Mouse (Mus musculus): ENCODE data around the gene Cnr2. TPM values are rescaled to one million over a fixed set of nuclear protein-coding genes. Genes with fewer than 3 reads are reported as not detected.

Cnr2 gene
- polyA plus RNA-seq, 1 experiment from 2014 or later: 2.8 TPM

DNA sequence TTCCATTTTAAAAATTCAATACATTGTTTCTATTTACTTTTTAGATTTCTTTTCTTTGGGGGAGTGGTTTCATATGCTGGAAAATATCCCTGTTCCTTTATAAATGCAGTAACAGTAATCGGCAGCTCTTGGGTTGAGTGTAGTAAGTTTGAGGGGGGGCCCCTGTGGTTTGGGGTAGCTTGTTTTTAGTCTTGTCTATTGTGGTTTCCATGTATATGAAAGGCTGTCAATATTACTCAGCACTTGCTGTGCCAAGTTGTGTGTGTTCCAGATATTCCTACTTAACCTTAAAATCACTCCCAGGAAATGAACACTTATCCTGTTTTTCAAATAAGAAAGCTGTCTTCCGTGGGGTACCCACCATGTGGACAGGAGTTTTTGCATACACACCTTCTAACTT lies 26.2 kb upstream of the Cnr2 start:
- WGBS (ENCODE audit: insufficient replicate concordance): 24% methylated on average over 2 of the region's 2 CpGs
- no peak overlapping the region for H3K9ac ChIP-seq
- H3K27ac ChIP-seq (replicated peaks): peak overlapping the region; percentile 39
- H3K4me2 ChIP-seq: no peak overlapping the region
- H3K36me3 ChIP-seq (replicated peaks): peaks cover 58% of the 10 kb centered on the region
- no peaks in the 10 kb centered on the region for H3K27me3 ChIP-seq
- H3K9me3 ChIP-seq (replicated peaks): no peaks in the 10 kb centered on the region
- ATAC-seq (ENCODE audit: insufficient read depth): no peak
- peaks cover 27% of the 10 kb centered on the region for H3K4me1 ChIP-seq (replicated peaks)
- H3K4me3 ChIP-seq (replicated peaks): no peak overlapping the region

- H3K27me3 ChIP-seq: no peaks in the 10 kb centered on the region
- H3K4me3 ChIP-seq (replicated peaks): no peak overlapping the region
- no peak overlapping the region for H3K27ac ChIP-seq (replicated peaks)
- H3K9me3 ChIP-seq (replicated peaks): no peaks in the 10 kb centered on the region
- peak overlapping the region; percentile 30 for H3K4me2 ChIP-seq
- ATAC-seq (ENCODE audit: insufficient read depth): no peak
- no peak overlapping the region for H3K9ac ChIP-seq
- H3K36me3 ChIP-seq (replicated peaks): peaks cover 49% of the 10 kb centered on the region
- peaks cover 41% of the 10 kb centered on the region for H3K4me1 ChIP-seq (replicated peaks)
- WGBS (ENCODE audit: insufficient replicate concordance): 42% methylated on average over 2 of the region's 2 CpGs
These were observed 24.8 kb upstream of the Cnr2 start for GRCm38 (mm10) chr4:135870227-135871023.

- Histone ChIP-seq H3K4me2 (peak overlapping the region; percentile 77), H3K9ac (0 out of 2 replicates have a peak overlapping the region, but pooled peaks have one; percentile 90), H3K4me1 (replicated peaks) (peaks cover 57% of the 10 kb centered on the region), H3K36me3 (replicated peaks) (peaks cover 39% of the 10 kb centered on the region), H3K4me3 (replicated peaks) (peak overlapping the region; percentile 82), H3K9me3 (replicated peaks) (no peaks in the 10 kb centered on the region), H3K27me3 (no peaks in the 10 kb centered on the region), H3K27ac (replicated peaks) (peak overlapping the region; percentile 97)
- ATAC-seq (ENCODE audit: insufficient read depth): no peak
- 39% methylated on average over 3 of the region's 3 CpGs for WGBS (ENCODE audit: insufficient replicate concordance)
These were observed 23.2 kb upstream of the Cnr2 start for GRCm38 (mm10) chr4:135872015-135872414.

DNA sequence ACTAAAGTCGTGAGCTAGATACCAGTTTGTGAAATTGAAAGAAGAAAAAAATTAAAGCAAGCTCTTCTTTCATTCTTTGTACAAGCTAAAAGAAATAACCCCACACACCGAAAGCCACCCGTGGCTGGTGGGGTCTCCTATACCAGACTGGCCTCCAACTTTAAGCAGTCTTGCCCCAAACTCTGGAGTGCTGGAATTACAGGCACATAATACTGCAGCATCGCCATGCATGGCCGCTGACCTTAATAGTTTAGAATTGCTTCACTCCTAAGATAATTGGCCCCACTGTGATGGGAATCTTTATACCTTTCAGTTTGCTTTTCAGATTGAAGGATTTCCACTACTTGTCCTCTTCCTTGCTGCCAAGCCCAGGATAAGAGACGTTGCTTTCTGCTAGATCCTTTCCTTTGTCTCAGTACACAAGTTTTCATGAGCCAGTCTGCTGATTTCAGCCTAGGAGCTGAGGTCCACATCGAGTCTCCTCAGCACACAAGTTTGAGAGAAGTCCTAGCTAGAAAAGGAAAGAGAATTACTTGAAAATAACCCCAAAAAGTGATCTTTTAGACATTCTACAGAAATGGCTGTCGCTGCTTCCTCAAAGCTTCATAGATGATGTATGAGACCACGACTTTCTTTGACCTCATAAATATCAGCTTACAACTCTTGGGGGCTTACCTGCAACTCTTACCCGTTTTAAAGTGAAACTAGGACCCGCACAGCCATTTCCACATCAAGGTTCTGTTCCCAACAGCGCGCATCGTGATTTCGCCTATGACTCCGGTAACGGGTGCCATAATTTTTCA lies 22.4 kb upstream of the Cnr2 start:
- 7% methylated on average over 17 of the region's 17 CpGs for WGBS (ENCODE audit: insufficient replicate concordance)
- Histone ChIP-seq H3K4me1 (replicated peaks) (peaks cover 63% of the 10 kb centered on the region), H3K36me3 (replicated peaks) (peaks cover 38% of the 10 kb centered on the region), H3K27ac (replicated peaks) (peak overlapping the region; percentile 97), H3K27me3 (no peaks in the 10 kb centered on the region), H3K4me2 (peak overlapping the region; percentile 77), H3K9me3 (replicated peaks) (no peaks in the 10 kb centered on the region), H3K4me3 (replicated peaks) (peak overlapping the region; percentile 82), H3K9ac (peak overlapping the region; percentile 90)
- no peak for ATAC-seq (ENCODE audit: insufficient read depth)

DNA sequence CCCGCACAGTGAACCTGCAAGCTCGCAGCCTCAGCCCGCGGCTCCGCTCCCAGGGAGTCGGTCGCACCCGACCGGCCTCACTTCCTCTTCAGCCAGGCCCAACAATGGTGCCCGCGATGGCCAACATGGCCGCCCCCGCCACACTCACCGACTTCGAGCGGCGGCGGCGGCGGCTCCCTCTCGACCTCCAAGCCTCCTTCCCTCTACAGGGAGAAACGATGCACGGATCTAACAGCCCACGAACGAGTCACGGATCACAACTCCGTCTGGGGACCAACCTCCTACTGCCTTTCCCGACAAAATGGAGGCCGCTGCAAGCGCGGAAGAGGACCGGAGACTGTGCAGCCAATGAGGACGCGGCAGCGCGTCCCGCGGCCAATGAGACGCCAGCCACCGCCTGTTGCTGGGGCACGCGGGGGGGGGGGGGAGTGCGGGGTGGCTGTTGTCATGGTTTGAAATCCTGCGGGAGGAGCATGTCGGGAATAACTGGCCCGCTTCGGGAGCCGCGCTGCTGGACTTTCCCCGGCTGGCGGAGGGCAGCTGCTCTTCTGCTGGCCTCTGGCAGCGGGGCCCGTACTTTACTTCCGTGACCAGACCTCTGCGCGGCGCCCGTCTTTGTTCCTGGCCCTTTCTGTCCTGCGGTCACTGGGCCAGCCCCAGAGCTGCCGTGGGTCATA lies 21.5 kb upstream of the Cnr2 start, which contains the start of gene Pnrc2:
Pnrc2 (minus strand) TSS at position 325 of the 677 bp plus-strand sequence.
- under 1% methylated on average over 55 of the region's 60 CpGs for WGBS (ENCODE audit: insufficient replicate concordance)
- H3K4me1 ChIP-seq (replicated peaks): peaks cover 65% of the 10 kb centered on the region
- H3K4me3 ChIP-seq (replicated peaks): peak within 1 kb of the TSS; percentile 82

DNA sequence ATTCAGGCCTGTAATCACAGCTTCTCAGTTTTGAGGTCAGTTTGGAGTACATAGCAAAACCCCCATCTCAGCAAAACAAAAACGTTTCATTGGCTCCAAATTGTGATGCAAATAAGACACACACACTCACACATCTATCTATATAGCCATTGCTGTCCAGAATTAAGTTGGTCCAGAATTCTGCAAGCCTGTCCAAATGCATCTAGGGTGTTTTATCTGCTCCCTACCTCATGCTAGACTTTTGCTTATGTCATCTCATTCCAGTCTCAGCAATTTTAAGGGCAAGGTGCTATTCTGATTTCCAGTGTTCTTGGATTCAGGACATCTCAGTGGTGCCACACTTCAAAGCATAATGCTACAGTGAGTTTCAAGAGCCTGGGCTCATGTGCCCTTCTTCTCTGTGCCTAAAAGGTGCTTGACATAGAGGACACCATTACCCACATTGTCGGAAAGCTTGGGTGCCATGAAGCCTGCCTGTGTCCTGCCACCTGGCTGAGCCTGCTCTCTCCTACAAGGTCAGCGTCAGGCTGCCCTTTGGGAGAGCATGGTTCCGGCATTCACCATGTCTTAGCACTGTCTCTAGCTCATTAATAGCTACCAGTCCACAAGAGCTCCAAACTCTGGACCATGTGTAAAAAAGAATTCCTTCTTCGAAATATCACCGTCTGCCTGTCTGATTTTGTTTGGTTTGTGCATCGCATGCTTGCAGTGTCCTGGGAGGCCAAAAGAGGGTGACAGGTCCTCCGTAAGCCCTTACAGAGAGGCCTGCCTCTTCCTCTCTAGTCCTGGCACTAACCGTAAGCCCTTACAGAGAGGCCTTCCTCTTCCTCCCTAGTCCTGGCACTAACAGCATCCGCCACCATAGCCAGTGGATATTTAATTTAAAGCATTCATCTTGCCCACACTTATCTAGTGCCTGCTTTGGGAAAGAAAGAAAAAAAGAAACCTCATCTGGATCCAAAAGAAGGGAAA lies 20.3 kb upstream of the Cnr2 start:
- peak overlapping the region; percentile 92 for H3K4me2 ChIP-seq
- WGBS (ENCODE audit: insufficient replicate concordance): 64% methylated on average over 10 of the region's 10 CpGs
- peaks cover 58% of the 10 kb centered on the region for H3K4me1 ChIP-seq (replicated peaks)
- H3K36me3 ChIP-seq (replicated peaks): peaks cover 26% of the 10 kb centered on the region
- no peak for ATAC-seq (ENCODE audit: insufficient read depth)
- H3K9me3 ChIP-seq (replicated peaks): no peaks in the 10 kb centered on the region
- H3K27me3 ChIP-seq: no peaks in the 10 kb centered on the region
- H3K27ac ChIP-seq (replicated peaks): peak overlapping the region; percentile 97
- H3K9ac ChIP-seq: peak overlapping the region; percentile 90
- H3K4me3 ChIP-seq (replicated peaks): peak overlapping the region; percentile 82

More for the DNA sequence above, 21.5 kb upstream of the Cnr2 start, which contains the start of gene Pnrc2:
- Histone ChIP-seq H3K27me3 (no peaks in the 10 kb centered on the region), H3K27ac (replicated peaks) (peak within 1 kb of the TSS; percentile 97), H3K4me2 (peak within 1 kb of the TSS; percentile 92), H3K36me3 (replicated peaks) (peaks cover 38% of the 10 kb centered on the region), H3K9ac (peak within 1 kb of the TSS; percentile 90), H3K9me3 (replicated peaks) (no peaks in the 10 kb centered on the region)
- peak; percentile 94 for ATAC-seq (ENCODE audit: insufficient read depth)

DNA sequence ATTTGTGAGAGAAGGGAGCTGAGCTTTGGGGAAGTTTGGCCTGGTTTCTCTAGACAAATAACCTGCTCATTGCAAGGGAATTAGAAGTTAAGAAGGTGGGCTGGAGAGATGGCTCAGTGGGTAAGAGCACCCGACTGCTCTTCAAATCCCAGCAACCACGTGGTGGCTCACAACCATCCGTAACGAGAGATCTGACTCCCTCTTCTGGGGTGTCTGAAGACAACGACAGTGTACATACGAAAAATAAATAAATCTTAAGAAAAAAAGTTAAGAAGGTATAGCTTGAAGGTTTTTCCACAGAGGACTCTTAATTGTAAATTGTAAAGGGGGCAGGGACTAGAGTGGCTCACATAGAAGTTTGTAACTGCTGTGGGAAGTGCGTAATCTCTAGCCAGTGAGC lies 19.6 kb upstream of the Cnr2 start:
- peak overlapping the region; percentile 97 for H3K27ac ChIP-seq (replicated peaks)
- H3K27me3 ChIP-seq: no peaks in the 10 kb centered on the region
- 26% methylated on average over 7 of the region's 7 CpGs for WGBS (ENCODE audit: insufficient replicate concordance)
- H3K4me3 ChIP-seq (replicated peaks): peak overlapping the region; percentile 54
- ATAC-seq (ENCODE audit: insufficient read depth): no peak
- H3K4me2 ChIP-seq: peak overlapping the region; percentile 92
- H3K9me3 ChIP-seq (replicated peaks): no peaks in the 10 kb centered on the region
- peak overlapping the region; percentile 61; the same call in 1 of the 2 replicates for H3K9ac ChIP-seq
- peaks cover 55% of the 10 kb centered on the region for H3K4me1 ChIP-seq (replicated peaks)
- peaks cover 22% of the 10 kb centered on the region for H3K36me3 ChIP-seq (replicated peaks)

DNA sequence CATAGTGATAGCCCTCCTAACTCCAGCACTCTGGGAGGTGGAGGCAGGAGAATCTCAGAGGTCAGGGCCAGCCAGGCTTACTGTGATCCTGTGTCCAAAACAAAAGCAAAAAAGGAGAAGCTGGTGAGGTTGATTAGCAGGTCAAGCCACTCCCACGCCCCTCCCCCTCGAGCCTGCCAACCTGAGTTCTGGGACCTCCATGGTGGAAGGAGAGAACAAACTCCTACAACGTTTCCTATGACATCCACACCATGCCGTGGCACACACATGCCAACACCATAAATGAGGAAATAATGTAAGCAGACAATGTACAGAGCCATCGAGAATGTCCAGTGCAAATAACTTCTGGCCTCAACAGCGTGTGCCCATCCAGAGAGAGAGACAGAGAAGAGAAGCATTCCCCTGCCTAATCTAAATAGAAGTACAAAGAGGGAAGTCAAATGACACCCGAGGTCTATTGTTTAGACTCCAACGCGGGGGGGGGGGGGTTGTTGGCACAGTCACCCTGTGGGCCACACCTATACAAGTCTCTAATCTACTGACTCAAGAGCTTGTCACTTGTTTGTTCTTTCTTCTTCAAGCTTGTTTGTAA lies 19.1 kb upstream of the Cnr2 start:
- peaks cover 53% of the 10 kb centered on the region for H3K4me1 ChIP-seq (replicated peaks)
- H3K9ac ChIP-seq: peak overlapping the region; percentile 61
- peak overlapping the region; percentile 92 for H3K4me2 ChIP-seq
- H3K27me3 ChIP-seq: no peaks in the 10 kb centered on the region
- H3K9me3 ChIP-seq (replicated peaks): no peaks in the 10 kb centered on the region
- 1% methylated on average over 9 of the region's 9 CpGs for WGBS (ENCODE audit: insufficient replicate concordance)
- peak; percentile 7 for ATAC-seq (ENCODE audit: insufficient read depth)
- H3K27ac ChIP-seq (replicated peaks): peak overlapping the region; percentile 97
- H3K36me3 ChIP-seq (replicated peaks): peaks cover 17% of the 10 kb centered on the region
- peak overlapping the region; percentile 54 for H3K4me3 ChIP-seq (replicated peaks)

DNA sequence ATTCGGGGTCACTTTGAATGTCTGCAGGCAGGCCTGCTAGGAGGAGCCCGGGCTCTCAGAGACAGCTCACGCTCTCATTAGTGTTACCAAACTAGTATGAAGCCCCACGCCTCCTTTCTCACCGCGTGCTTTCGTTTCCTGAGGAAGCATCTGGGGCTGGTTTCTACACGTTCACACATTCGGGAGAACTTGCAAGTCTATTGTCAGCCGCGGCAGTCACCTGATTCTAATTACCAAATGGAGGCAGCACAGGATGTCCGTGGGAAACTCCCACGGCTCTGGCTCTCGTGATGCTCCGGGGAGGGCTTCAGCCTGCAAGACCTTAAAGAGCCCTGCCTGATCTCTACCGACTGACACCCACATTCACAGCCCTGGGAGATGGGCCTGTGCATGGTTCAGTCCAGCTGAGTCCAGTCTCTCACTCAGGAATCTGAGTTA lies 18.6 kb upstream of the Cnr2 start:
- Histone ChIP-seq H3K27ac (replicated peaks) (peak overlapping the region; percentile 97), H3K36me3 (replicated peaks) (peaks cover 14% of the 10 kb centered on the region), H3K9me3 (replicated peaks) (no peaks in the 10 kb centered on the region), H3K9ac (peak overlapping the region; percentile 61), H3K27me3 (no peaks in the 10 kb centered on the region), H3K4me1 (replicated peaks) (peaks cover 50% of the 10 kb centered on the region), H3K4me2 (peak overlapping the region; percentile 92), H3K4me3 (replicated peaks) (peak overlapping the region; percentile 54)
- under 1% methylated on average over 16 of the region's 16 CpGs for WGBS (ENCODE audit: insufficient replicate concordance)
- peak; percentile 2; the same call in 1 of the 2 replicates for ATAC-seq (ENCODE audit: insufficient read depth)
